Mouse (Mus musculus) heart, postnatal 0 days (tissue): ENCODE data around the gene Sdhb.

Experiments used
- CTCF ChIP-seq: IDR thresholded peaks from 2 replicates; pipeline ENCODE4 v1.5.1; 2016; ENCODE audit warnings: antibody characterized with exemption, control low read depth, low read depth
- EP300 ChIP-seq: IDR thresholded peaks from 2 replicates; pipeline ENCODE4 v1.6.1; 2016; ENCODE audit warnings: antibody characterized with exemption, low read depth

DNA sequence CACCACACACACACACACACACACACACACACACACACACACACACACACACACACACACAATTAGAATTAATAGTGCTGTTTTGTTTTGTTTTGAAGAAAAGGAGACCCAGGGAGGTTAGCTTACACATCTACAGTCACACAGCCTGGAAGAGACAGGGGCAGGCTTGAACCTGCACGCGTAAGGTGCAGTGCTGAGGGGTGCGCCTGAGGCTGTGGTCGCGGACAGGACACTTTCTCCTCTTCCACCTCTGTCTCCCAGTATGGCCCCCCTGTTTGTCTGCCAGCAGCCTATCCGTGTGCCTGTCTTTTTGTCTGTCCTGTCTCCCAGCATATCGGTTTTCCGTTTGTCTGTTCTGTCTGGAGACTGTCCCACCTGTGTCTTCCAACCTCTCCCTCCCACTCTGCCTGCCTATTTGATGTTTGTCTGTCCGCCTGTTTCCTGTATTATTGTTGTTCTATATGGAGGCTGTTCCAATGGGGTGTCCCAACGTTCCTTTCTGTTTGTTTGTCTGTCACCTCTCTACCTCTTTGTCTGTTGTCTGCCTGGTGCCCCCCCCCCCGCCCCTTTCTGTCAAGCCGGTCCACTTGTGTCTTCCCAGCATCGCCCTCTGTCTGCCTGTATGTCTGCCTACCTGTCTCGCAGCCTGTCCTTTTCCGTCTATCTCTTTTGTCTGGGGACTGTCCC lies 25.2 kb downstream of the Sdhb start:
- TF ChIP-seq CTCF (no peak), EP300 (no peak)
